Mouse (Mus musculus) mouse trophoblast stem cell (cell line): ENCODE results near the gene Dock8.
"Not testable (repeated sequence)": the region's sequence is repeated elsewhere in the genome, so short reads cannot be mapped to it uniquely, and the experiment has no call there.

Source experiments
- in situ Hi-C, 2 experiments: fragments of 300-500 bp; cut with MseI, MboI; formaldehyde crosslinking; loops; 2 replicates in 1 of 2; 3 replicates in 1 of 2; pipeline ENCODE4 v1.15.1; 2025

Gene Dock8

GRCm38 (mm10) chr19:24996815-24997704 is 2.3 kb upstream of the Dock8 start:
- in situ Hi-C loops = no loop called here

- in situ Hi-C loops = no loop called here
These were observed 773 bp upstream of the Dock8 start for GRCm38 (mm10) chr19:24998561-24998960.

- in situ Hi-C loops = no loop called here
These were observed 819 bp downstream of the Dock8 start for GRCm38 (mm10) chr19:25000153-25000552.

GRCm38 (mm10) chr19:25002032-25002431 is 2.7 kb downstream of the Dock8 start:
- in situ Hi-C loops = no loop called here

- in situ Hi-C loops = no loop called here
These were observed 3.5 kb downstream of the Dock8 start for GRCm38 (mm10) chr19:25002828-25003227.

- in situ Hi-C loops = no loop called here
These were observed 4.5 kb downstream of the Dock8 start for GRCm38 (mm10) chr19:25003810-25004209.

- in situ Hi-C loops = no loop called here
These were observed 7.4 kb downstream of the Dock8 start for GRCm38 (mm10) chr19:25006686-25007085.

GRCm38 (mm10) chr19:25008509-25008908 is 9.2 kb downstream of the Dock8 start:
- in situ Hi-C loops = no loop called here

GRCm38 (mm10) chr19:25022766-25023165 is 23.4 kb downstream of the Dock8 start:
- in situ Hi-C loops = no loop called here

- in situ Hi-C loops = no loop called here
These were observed 32.4 kb downstream of the Dock8 start for GRCm38 (mm10) chr19:25031765-25032164.

- in situ Hi-C loops = not testable (repeated sequence)
These were observed 33.7 kb downstream of the Dock8 start for GRCm38 (mm10) chr19:25033008-25033407.

GRCm38 (mm10) chr19:25035825-25036224 is 36.5 kb downstream of the Dock8 start:
- in situ Hi-C loops = no loop called here

- in situ Hi-C loops = no loop called here
These were observed 37.5 kb downstream of the Dock8 start for GRCm38 (mm10) chr19:25036784-25037183.

- in situ Hi-C loops = no loop called here
These were observed 37.9 kb downstream of the Dock8 start for GRCm38 (mm10) chr19:25037249-25037648.

- in situ Hi-C loops = no loop called here
These were observed 39.0 kb downstream of the Dock8 start for GRCm38 (mm10) chr19:25038293-25038692.

- in situ Hi-C loops = no loop called here
These were observed 41.9 kb downstream of the Dock8 start for GRCm38 (mm10) chr19:25041209-25041608.

- in situ Hi-C loops = no loop called here
These were observed 43.6 kb downstream of the Dock8 start for GRCm38 (mm10) chr19:25042973-25043372.

GRCm38 (mm10) chr19:25044057-25044456 is 44.7 kb downstream of the Dock8 start:
- in situ Hi-C loops = no loop called here

- in situ Hi-C loops = no loop called here
These were observed 53.0 kb downstream of the Dock8 start for GRCm38 (mm10) chr19:25052355-25052754.

- in situ Hi-C loops = no loop called here
These were observed 53.8 kb downstream of the Dock8 start for GRCm38 (mm10) chr19:25053152-25053551.

GRCm38 (mm10) chr19:25055025-25055424 is 55.7 kb downstream of the Dock8 start:
- in situ Hi-C loops = no loop called here

GRCm38 (mm10) chr19:25055559-25055958 is 56.2 kb downstream of the Dock8 start:
- in situ Hi-C loops = no loop called here

- in situ Hi-C loops = no loop called here
These were observed 56.9 kb downstream of the Dock8 start for GRCm38 (mm10) chr19:25056224-25056623.
